Mouse (Mus musculus) bone marrow, adult 2 months (tissue): ENCODE measurements around the gene Slc38a6. TPM values are rescaled to one million over a fixed set of nuclear protein-coding genes. Genes with fewer than 3 reads are reported as not detected.

Source experiments
- H3K27ac ChIP-seq: fragments of 200-500 bp; 2 replicates; pipeline ENCODE4 v1.5.1; 2012; ENCODE audit warnings: low read depth, mild to moderate bottlenecking, control low read depth, inconsistent platforms, low read length; ENCODE audit not compliant: control insufficient read depth, poor library complexity, insufficient read depth
- H3K4me1 ChIP-seq: fragments of 200-500 bp; 2 replicates; pipeline ENCODE4 v1.6.1; 2011; ENCODE audit warnings: low read length; ENCODE audit not compliant: control insufficient read depth, insufficient read depth
- H3K4me3 ChIP-seq: fragments of 200-500 bp; replicated peaks from 2 replicates; pipeline ENCODE3; 2011; ENCODE audit warnings: mild to moderate bottlenecking, low read depth, low read length, control low read depth; ENCODE audit not compliant: control insufficient read depth
- CTCF ChIP-seq: fragments of 200-500 bp; IDR thresholded peaks from 2 replicates; pipeline ENCODE4 v1.5.1; 2011; ENCODE audit warnings: low read length, control low read depth; ENCODE audit not compliant: control insufficient read depth, insufficient read depth
- POLR2A ChIP-seq: fragments of 200-500 bp; IDR thresholded peaks from 2 replicates; pipeline ENCODE4 v1.6.1; 2011; ENCODE audit warnings: low read depth, mild to moderate bottlenecking, control low read depth, low read length, borderline replicate concordance; ENCODE audit not compliant: control insufficient read depth
- WGBS: fragments of 180-500 bp; shearing (Covaris S2); methylation state at CpG from one replicate; pipeline ENCODE4 v1.1.7; 2018; 5-methylcytosine and 5-hydroxymethylcytosine counted together
- polyA plus RNA-seq: library from polyadenylated mRNA; stranded (reverse); fragments of >200 nt; gene quantifications from 2 replicates; pipeline ENCODE4 v1.2.4, GENCODE M21; 2011; ENCODE audit warnings: low replicate concordance; ENCODE audit not compliant: missing spikeins, insufficient read depth, insufficient read length

Slc38a6 gene
- polyA plus RNA-seq, 1 experiment: 6.3 TPM

- Histone ChIP-seq H3K27ac (no peak overlapping the region), H3K4me3 (no peak overlapping the region), H3K4me1 (no peaks in the 10 kb centered on the region; the same call in 1 of the 2 replicates)
- WGBS: 89% methylated on average over 6 of the region's 6 CpGs
- no peak for TF ChIP-seq POLR2A
- TF ChIP-seq CTCF: no peak
Measured at GRCm38 (mm10) chr12:73363401-73363800, 76.8 kb downstream of the Slc38a6 start.

DNA sequence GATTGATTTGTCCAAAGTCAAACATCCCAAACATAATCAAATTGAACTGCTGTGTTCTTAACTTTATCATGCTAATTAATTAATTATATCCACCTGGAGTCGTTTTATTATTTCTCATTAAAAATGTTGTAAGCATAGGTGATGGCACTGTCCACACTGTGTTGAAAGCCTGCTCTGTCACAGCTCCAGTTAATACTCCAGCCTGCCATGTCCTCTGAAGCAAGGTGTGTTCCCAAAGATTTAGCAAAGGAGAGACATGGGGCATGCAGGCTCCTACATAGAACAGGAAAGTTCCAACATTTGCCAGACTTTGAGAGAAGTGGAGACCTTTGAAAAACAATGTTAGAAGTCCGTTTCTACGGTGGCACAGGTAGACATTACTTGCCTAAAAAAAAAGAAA, 77.4 kb downstream of the Slc38a6 start:
- 76% methylated on average over 3 of the region's 3 CpGs for WGBS
- no peak for TF ChIP-seq CTCF
- no peak for TF ChIP-seq POLR2A
- Histone ChIP-seq H3K27ac (no peak overlapping the region), H3K4me3 (no peak overlapping the region), H3K4me1 (no peaks in the 10 kb centered on the region; the same call in 1 of the 2 replicates)

DNA sequence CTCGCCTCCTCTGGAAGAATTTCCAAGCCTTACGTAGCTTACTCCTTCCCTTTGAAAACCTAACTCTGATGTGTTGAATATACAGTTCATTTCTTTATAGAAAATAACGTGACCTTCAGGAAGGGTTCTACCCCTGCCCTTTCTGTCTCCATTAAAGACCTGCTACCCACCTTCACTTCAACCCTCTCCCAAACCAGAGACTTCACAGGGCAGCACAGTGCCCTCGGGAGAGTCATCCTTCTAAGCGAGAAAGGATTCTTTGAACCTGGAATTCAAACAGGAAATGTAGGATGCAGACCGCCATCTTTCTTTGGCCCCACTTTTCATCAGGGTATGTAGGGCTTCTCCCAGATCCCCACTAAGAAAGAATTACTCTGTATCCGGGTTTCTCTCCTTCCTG, 80.0 kb downstream of the Slc38a6 start:
- Histone ChIP-seq H3K4me3 (no peak overlapping the region), H3K4me1 (no peaks in the 10 kb centered on the region; the same call in 1 of the 2 replicates), H3K27ac (no peak overlapping the region)
- WGBS: 72% methylated on average over 7 of the region's 7 CpGs
- no peak for TF ChIP-seq POLR2A
- no peak for TF ChIP-seq CTCF

DNA sequence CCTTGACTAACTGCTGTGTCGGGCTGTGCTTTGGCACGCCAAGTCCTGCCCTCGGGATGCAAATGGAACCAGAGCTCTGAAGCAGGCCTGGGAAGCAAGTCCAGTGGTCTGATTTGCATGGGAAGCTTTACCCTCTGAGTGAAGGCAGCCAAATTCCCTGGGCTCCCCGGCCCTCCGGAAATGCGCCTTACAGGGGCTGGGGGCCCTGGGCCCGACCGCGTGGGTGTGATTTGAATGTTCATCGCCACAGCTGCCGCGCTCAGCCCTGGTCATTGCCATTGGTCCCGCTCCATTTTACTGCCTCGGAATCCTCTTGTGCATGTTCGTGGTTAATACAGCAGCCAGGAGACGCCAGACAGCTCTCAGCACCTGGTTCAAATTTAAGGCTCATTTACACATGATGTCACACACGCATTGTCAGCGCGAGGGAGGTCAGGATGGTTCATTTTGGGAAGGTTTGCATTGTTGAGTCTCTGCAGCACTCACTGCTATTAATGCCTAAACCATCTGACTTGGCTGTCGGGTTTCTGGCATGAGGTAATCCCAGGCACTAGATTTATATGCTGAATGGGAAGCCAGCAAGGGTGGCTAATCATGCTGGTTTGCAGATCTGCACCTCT, 81.0 kb downstream of the Slc38a6 start:
- H3K27ac ChIP-seq: no peak overlapping the region
- H3K4me3 ChIP-seq: no peak overlapping the region
- WGBS: 68% methylated on average over 20 of the region's 20 CpGs
- H3K4me1 ChIP-seq: no peaks in the 10 kb centered on the region; the same call in 1 of the 2 replicates
- TF ChIP-seq CTCF: no peak
- TF ChIP-seq POLR2A: no peak

- Histone ChIP-seq H3K4me3 (no peak overlapping the region), H3K4me1 (no peaks in the 10 kb centered on the region; the same call in 1 of the 2 replicates), H3K27ac (no peak overlapping the region)
- 73% methylated on average over 7 of the region's 7 CpGs for WGBS
- TF ChIP-seq POLR2A: no peak
- no peak for TF ChIP-seq CTCF
Measured at GRCm38 (mm10) chr12:73368868-73369608, 82.5 kb downstream of the Slc38a6 start.

- H3K4me1 ChIP-seq: no peaks in the 10 kb centered on the region; the same call in 1 of the 2 replicates
- TF ChIP-seq CTCF (no peak), POLR2A (no peak)
- 53% methylated on average over 4 of the region's 4 CpGs for WGBS
Measured at GRCm38 (mm10) chr12:73370367-73370944, 83.9 kb downstream of the Slc38a6 start.

GRCm38 (mm10) chr12:73371132-73371531, 84.6 kb downstream of the Slc38a6 start:
- Histone ChIP-seq H3K4me1 (no peaks in the 10 kb centered on the region; the same call in 1 of the 2 replicates), H3K27ac (no peak overlapping the region), H3K4me3 (no peak overlapping the region)
- 88% methylated on average over 7 of the region's 7 CpGs for WGBS
- TF ChIP-seq POLR2A: no peak
- no peak for TF ChIP-seq CTCF

More at GRCm38 (mm10) chr12:73370367-73370944, 83.9 kb downstream of the Slc38a6 start:
- Histone ChIP-seq H3K27ac (no peak overlapping the region), H3K4me3 (no peak overlapping the region)

DNA sequence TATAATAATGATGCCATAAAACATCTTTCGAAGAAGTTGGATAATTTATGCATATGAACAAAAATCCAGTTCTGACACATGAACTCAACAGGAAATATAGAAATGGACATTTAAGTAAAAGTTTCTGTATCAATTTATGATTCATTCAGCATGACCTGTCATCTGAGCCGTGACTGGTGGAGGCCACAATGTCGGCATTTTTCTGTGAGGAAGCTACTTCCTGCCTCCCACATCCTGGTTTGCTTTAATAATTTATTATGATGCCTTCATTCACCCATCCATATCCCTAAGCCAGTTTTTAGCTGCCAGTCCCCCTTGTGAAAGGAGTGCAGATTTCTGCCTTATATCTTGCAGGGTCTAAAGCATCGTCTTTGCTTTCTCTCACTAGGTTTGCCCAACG, 91.4 kb downstream of the Slc38a6 start:
- Histone ChIP-seq H3K27ac (no peak overlapping the region), H3K4me1 (no peaks in the 10 kb centered on the region), H3K4me3 (no peak overlapping the region)
- no peak for TF ChIP-seq POLR2A
- TF ChIP-seq CTCF: no peak
- 58% methylated on average over 5 of the region's 5 CpGs for whole genome bisulfite sequencing
